Mouse (Mus musculus) kidney, embryonic 14.5 days (tissue): Measurements from ENCODE around the gene Per2. TPM values are rescaled to one million over a fixed set of nuclear protein-coding genes. Genes with fewer than 3 reads are reported as not detected.

Source experiments
- ATAC-seq: fragments of 200-750 bp; cut with Nextera tagmentation; 2 replicates; pipeline ENCODE4 v1.8.0; 2017; ENCODE audit warnings: moderate number of reproducible peaks, mild to moderate bottlenecking, moderate TSS enrichment, moderate library complexity; ENCODE audit not compliant: low FRiP score, low TSS enrichment
- H3K27ac ChIP-seq: fragments of 300-500 bp; sonication (generic); 2 replicates; pipeline ENCODE4 v1.5.1; 2014; ENCODE audit warnings: low read depth, mild to moderate bottlenecking, low read length, moderate library complexity, mixed read lengths
- H3K27me3 ChIP-seq: fragments of 300-500 bp; sonication (generic); 2 replicates; pipeline ENCODE4 v1.6.1; 2014; ENCODE audit warnings: mild to moderate bottlenecking, low read length; ENCODE audit not compliant: control insufficient read depth, insufficient read depth
- H3K36me3 ChIP-seq: fragments of 300-500 bp; sonication (generic); 2 replicates; pipeline ENCODE4 v1.6.1; 2014; ENCODE audit warnings: low read length, mixed read lengths; ENCODE audit not compliant: control insufficient read depth, insufficient read depth
- H3K4me1 ChIP-seq: fragments of 300-500 bp; sonication (generic); 2 replicates; pipeline ENCODE4 v1.6.1; 2014; ENCODE audit warnings: low read length, mixed read lengths; ENCODE audit not compliant: control insufficient read depth, insufficient read depth
- H3K4me2 ChIP-seq: fragments of 300-500 bp; sonication (generic); replicated peaks from 2 replicates; pipeline ENCODE4 v1.6.1; 2014; ENCODE audit warnings: low read depth, mild to moderate bottlenecking, low read length
- H3K4me3 ChIP-seq: fragments of 300-500 bp; sonication (generic); 2 replicates; pipeline ENCODE4 v1.5.1; 2014; ENCODE audit warnings: mild to moderate bottlenecking, low read length
- H3K9ac ChIP-seq: fragments of 300-500 bp; sonication (generic); 2 replicates; pipeline ENCODE4 v1.6.1; 2014; ENCODE audit warnings: low read depth, mild to moderate bottlenecking, low read length, moderate library complexity
- H3K9me3 ChIP-seq: fragments of 300-500 bp; sonication (generic); 2 replicates; pipeline ENCODE4 v1.6.1; 2016; ENCODE audit warnings: low read length; ENCODE audit not compliant: control insufficient read depth
- WGBS: fragments of 180-500 bp; shearing (Covaris S2); extraction: QIAGEN DNeasy Blood & Tissue Kit; methylation state at CpG from one replicate; pipeline ENCODE4 v1.1.7; 2014; 5-methylcytosine and 5-hydroxymethylcytosine counted together
- polyA plus RNA-seq: library from polyadenylated mRNA; unstranded; fragments of >200 nt; fragmentation: Nextera tagmentation; extraction: Ambion mirVana; gene quantifications from 2 replicates; pipeline ENCODE4 v1.2.1, GENCODE M21; 2014

Per2 gene
- polyA plus RNA-seq, 1 experiment from 2014 or later: 3.6 TPM

DNA sequence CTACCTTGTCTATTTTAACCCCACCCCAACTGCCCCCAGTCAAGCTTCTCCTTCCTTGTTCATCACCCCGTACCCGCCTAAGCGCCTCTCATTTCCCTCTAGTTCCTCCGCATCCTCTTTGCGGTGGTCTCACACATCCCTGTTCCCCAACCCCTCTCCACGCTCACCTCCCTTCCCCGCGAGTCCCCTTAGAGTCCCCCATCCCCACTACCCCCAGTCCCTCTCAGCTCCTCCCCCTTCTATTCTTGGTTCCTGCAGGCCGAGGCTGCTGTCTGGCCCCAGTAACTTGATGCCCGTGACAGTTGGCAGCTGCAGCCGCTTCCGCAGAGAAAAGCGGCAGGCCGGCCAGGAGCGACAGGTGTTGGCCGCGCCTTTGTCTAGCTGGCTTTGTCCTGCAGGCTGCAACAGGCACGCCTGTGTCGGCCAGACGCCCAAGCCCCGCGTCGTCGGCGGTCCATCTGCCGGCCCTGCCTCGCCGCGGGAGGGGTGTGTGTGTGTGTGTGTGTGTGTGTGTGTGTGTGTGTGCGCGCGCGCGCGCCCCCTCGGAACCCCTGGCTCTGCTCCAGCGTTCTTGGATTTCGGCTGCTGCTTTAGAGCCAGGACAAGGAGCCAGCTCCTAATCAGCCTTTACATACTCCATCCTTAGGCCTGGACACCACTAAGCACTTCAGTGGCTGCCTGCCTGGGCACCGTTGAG, 45.1 kb downstream of the Per2 start, which contains the start of gene Hes6:
TSS of gene Hes6 (minus strand) at position 141 of the 697 bp plus-strand sequence.
- peak within 1 kb of the TSS; percentile 85 for H3K9ac ChIP-seq
- H3K4me1 ChIP-seq: peaks cover 19% of the 10 kb centered on the region
- H3K4me2 ChIP-seq: peak within 1 kb of the TSS; percentile 99
- peak within 1 kb of the TSS; percentile 76 for H3K4me3 ChIP-seq
- no peaks in the 10 kb centered on the region for H3K27me3 ChIP-seq
- ATAC-seq: peak; percentile 47
- H3K9me3 ChIP-seq: no peaks in the 10 kb centered on the region
- WGBS: under 1% methylated on average over 38 of the region's 39 CpGs
- peaks cover 4% of the 10 kb centered on the region; the same call in 1 of the 2 replicates for H3K36me3 ChIP-seq
- H3K27ac ChIP-seq: peak within 1 kb of the TSS; percentile 94

GRCm38 (mm10) chr1:91413536-91413897, 45.6 kb downstream of the Per2 start:
- no peak for ATAC-seq
- peaks cover 19% of the 10 kb centered on the region for H3K4me1 ChIP-seq
- WGBS: 1% methylated on average over 14 of the region's 14 CpGs

DNA sequence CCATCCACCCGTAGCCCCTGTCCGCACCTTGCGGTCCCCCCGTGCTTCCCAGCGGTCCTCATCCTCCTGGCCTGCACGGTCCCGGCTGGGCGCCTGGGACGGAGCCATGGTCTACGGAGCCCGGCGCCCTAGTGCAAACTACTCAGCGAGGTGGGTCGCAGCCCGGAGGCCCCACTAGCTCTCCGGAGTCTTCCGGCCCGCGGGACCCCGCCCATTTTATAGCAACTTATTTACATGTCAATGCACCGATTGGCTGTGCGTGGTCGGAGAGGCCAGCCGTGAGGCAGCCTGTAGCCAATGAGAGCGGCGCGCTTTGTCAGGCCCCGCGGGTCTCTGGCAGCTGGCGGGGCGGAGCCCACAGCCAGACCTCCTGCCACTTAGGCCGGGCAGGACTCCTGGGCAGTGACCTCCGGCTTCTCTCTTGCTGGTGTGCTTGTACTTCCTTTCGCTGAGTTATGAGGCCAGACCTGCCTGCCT, 46.1 kb downstream of the Per2 start:
- peak; percentile 95 for ATAC-seq
- peaks cover 19% of the 10 kb centered on the region for H3K4me1 ChIP-seq
- H3K27ac ChIP-seq: peak overlapping the region; percentile 94
- WGBS: under 1% methylated on average over 34 of the region's 34 CpGs
- H3K4me2 ChIP-seq: peak overlapping the region; percentile 99
- peak overlapping the region; percentile 85 for H3K9ac ChIP-seq
- H3K4me3 ChIP-seq: peak overlapping the region; percentile 76
- no peaks in the 10 kb centered on the region for H3K9me3 ChIP-seq
- peaks cover 4% of the 10 kb centered on the region; the same call in 1 of the 2 replicates for H3K36me3 ChIP-seq
- H3K27me3 ChIP-seq: no peaks in the 10 kb centered on the region

More at GRCm38 (mm10) chr1:91413536-91413897, 45.6 kb downstream of the Per2 start:
- no peaks in the 10 kb centered on the region for H3K27me3 ChIP-seq
- peaks cover 4% of the 10 kb centered on the region; the same call in 1 of the 2 replicates for H3K36me3 ChIP-seq
- H3K9me3 ChIP-seq: no peaks in the 10 kb centered on the region
- H3K4me2 ChIP-seq: peak overlapping the region; percentile 99
- H3K9ac ChIP-seq: peak overlapping the region; percentile 56; the same call in 1 of the 2 replicates
- H3K27ac ChIP-seq: peak overlapping the region; percentile 94
- peak overlapping the region; percentile 76 for H3K4me3 ChIP-seq

GRCm38 (mm10) chr1:91412286-91413029, 46.7 kb downstream of the Per2 start:
- Histone ChIP-seq H3K36me3 (peaks cover 4% of the 10 kb centered on the region; the same call in 1 of the 2 replicates), H3K27ac (peak overlapping the region; percentile 91), H3K4me2 (peak overlapping the region; percentile 99), H3K27me3 (no peaks in the 10 kb centered on the region), H3K4me1 (peaks cover 19% of the 10 kb centered on the region), H3K9me3 (no peaks in the 10 kb centered on the region), H3K4me3 (peak overlapping the region; percentile 76), H3K9ac (peak overlapping the region; percentile 85)
- WGBS: 3% methylated on average over 61 of the region's 65 CpGs
- no peak for ATAC-seq

DNA sequence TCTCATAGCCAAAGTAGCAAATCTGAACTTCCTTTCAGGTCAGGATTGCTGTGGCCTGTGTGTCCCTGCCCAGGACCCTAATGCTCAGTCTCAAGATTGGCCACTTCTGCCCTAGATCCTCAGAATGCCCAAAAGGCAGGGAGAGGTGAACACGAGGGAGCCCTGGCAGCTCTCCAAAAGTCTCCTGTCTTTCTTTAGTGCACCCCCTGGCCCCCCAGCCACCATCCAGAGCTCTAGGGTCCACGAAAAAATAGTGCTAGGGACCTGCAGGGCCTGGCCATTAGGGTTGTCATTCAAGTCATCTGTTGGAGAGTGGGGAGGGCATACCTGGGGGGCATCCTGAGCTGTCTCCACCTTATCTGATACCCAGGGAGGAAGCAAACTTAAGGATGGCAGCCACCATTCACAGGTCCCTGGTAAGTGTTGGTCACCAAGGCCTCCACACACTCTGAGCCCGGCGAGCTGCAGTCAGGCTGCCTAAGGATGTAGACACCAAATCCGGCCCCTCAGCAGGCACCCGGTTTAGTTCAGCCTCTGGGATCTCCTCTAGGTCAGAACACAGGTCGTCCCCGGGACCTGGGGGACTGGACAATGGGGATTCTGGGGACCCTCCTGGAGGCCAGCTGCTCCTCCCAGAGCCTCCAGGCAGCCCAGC, 47.4 kb downstream of the Per2 start:
- no peak overlapping the region for H3K27ac ChIP-seq
- no peaks in the 10 kb centered on the region for H3K9me3 ChIP-seq
- H3K36me3 ChIP-seq: no peaks in the 10 kb centered on the region
- peak overlapping the region; percentile 99 for H3K4me2 ChIP-seq
- no peak for ATAC-seq
- 64% methylated on average over 8 of the region's 8 CpGs for WGBS
- peaks cover 19% of the 10 kb centered on the region for H3K4me1 ChIP-seq
- H3K4me3 ChIP-seq: peak overlapping the region; percentile 76
- H3K27me3 ChIP-seq: no peaks in the 10 kb centered on the region
- peak overlapping the region; percentile 85; the same call in 1 of the 2 replicates for H3K9ac ChIP-seq

DNA sequence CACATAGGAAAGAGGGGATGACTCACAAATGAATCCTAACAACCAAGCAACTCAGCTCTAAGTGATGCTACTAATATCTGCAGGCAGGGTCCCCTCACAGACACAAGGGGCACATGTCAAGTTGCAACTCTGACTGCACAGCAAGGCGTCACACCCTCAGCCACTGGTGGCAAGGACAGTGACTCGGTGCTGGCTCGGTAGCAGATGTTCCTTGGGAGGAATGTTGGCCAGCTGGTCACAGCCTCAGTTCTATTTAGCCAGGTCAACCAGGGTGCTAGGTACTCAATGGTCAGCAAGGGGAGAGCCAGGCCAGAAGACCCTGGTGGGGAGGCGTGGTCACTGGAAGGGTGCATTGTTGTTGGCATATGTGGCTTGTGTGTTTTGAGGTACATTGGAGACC, 51.3 kb downstream of the Per2 start:
- H3K4me3 ChIP-seq: no peak overlapping the region

DNA sequence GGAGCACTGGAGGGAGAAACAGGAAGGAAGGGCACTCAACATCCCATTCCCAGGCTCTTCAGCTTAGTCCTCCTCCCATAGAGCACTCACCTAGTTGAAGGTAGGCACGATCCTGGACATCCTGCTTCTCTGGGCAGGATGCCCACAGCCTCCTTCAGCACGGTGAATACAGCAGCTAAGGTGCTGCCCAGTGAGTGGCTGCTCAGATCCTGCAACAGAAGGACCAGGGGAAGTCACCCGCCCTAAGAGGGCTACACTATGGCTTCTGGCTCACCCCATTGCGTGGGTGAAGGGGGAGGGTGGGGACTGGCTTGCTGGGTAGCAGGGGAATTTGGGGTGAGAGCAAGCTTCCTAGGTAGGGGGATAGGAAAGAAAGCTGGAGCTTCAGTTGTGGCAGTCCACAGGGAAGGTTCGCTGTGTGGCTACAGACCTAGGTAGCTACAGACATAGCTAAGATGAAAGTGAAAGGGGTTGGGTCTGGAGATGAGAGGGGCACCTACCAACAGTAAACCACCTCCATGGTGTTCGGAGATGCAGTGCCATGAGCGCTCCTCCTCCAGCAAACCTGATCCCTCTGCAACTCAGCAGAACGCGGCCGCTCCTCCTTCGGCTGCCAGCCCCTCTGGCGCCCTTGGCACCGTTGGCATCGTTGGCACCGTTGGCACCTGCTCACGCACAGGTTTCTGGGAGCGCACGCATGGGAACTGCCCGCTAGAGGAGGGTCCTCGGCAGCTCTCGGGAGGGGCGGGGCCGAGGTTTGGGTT, 53.5 kb downstream of the Per2 start:
- no peak overlapping the region for H3K4me3 ChIP-seq
- H3K4me1 ChIP-seq: no peaks in the 10 kb centered on the region
- 62% methylated on average over 23 of the region's 23 CpGs for WGBS
- ATAC-seq: no peak
- H3K9ac ChIP-seq: no peak overlapping the region
- H3K27me3 ChIP-seq: no peaks in the 10 kb centered on the region
- no peak overlapping the region for H3K4me2 ChIP-seq
- no peaks in the 10 kb centered on the region for H3K9me3 ChIP-seq
- H3K36me3 ChIP-seq: no peaks in the 10 kb centered on the region
- H3K27ac ChIP-seq: no peak overlapping the region

More for the DNA sequence above, 51.3 kb downstream of the Per2 start:
- H3K9ac ChIP-seq: no peak overlapping the region
- H3K27me3 ChIP-seq: no peaks in the 10 kb centered on the region
- H3K4me1 ChIP-seq: peaks cover 5% of the 10 kb centered on the region
- no peaks in the 10 kb centered on the region for H3K9me3 ChIP-seq
- WGBS: 68% methylated on average over 4 of the region's 4 CpGs
- H3K36me3 ChIP-seq: no peaks in the 10 kb centered on the region
- no peak for ATAC-seq
- H3K4me2 ChIP-seq: no peak overlapping the region
- H3K27ac ChIP-seq: no peak overlapping the region

- 19% methylated on average over 1 of the region's 1 CpGs for whole genome bisulfite sequencing
- Histone ChIP-seq H3K4me2 (no peak overlapping the region), H3K27ac (no peak overlapping the region), H3K9me3 (no peaks in the 10 kb centered on the region), H3K36me3 (no peaks in the 10 kb centered on the region), H3K27me3 (no peaks in the 10 kb centered on the region), H3K4me3 (no peak overlapping the region), H3K9ac (no peak overlapping the region), H3K4me1 (no peaks in the 10 kb centered on the region)
- no peak for ATAC-seq
Observed at GRCm38 (mm10) chr1:91404976-91405375, 54.1 kb downstream of the Per2 start.
